Mouse (Mus musculus) ovary, postnatal 10 days (tissue): ENCODE data around the gene Krt71.
"Not testable (repeated sequence)": the region's sequence is repeated elsewhere in the genome, so short reads cannot be mapped to it uniquely, and the experiment has no call there.

ENCODE experiments used
- DNase-seq: peaks from one replicate; pipeline ENCODE4 v3.0.0; 2022; ENCODE audit warnings: low spot score

The Krt71 gene

DNA sequence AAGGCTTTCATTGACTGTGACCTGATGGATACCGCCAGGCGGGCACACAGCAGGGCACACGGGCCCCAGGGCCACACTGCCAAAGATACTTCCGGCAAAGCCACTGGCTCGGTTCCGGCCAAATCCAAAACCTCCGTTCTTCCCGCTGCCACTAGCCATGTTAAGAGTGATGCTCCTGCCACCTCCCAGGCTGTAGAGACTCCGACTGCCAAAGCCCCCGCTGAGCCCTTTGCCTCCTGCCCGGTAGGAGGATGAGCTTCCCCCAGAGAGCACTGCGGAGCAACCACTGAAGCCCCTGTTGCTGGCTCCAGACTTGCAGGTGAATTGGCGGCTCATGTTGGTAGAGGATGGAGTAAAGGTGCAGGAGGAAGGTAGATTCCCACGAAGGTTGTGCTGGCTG lies at the start of gene Krt71:
TSS of gene Krt71 (minus strand) at position 399 of the 400 bp plus-strand sequence.
- DNase-seq, result no peak

DNA sequence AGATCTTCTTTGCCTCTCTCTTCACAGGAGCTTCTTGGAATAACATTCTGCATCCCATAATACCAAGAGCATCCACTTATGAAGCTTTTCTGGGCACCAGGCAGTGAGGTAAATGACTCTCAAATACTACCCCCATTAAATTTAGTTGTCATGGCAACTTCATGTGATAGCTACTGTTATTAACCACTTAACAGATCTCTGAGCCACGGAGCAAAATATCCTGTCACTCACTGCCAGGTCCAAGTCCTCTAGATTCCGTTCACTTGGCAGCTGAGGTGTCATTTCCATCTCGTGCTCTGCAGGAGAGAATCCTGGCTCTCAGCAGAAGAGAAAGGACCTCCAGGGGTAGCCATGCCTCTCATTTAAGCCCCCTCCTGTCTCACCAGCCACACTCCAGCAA lies 48.0 kb upstream of the Krt71 start:
- DNase-seq, result no peak

DNA sequence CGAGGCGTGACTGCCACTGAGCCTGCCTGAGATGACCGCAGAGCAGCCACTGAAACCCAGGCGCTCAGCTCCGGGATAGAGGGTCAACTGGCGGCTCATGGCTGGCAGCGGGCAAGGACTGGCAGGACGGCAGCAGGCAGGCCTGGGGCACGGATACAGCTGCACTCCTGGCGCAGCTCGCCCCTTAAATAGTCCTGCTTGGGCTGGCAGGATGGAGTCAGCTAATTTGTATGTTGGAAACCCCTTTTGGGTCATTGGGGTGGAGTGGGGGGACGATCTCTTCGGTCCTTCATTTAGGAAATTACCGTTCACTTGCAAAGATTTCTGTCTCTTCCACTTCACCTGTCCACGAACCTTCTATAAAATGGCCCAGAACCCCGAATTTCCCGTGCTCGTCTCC lies 43.5 kb upstream of the Krt71 start, which contains the start of gene Krt72:
TSS of gene Krt72 (minus strand) at position 101 of the 400 bp plus-strand sequence.
- no peak for DNase-seq

DNA sequence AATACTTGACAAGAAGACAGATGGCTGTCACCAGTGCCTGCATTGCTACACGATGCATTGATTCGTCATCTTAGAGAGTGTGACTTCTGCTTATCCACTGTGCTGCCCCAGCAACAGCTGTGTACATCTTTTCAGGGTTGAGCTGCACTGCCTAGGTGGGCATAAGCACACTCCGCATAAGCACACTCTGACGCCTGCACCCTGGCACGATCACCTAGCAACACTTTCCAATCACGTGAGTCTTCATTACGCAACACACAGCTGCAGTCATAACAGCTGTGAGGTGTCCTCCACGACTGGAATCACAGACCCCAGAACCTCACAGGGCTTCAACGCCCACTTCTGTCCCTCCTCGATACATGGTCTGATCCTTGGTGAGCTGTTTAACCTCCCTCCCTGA lies 30.5 kb upstream of the Krt71 start:
- no peak for DNase-seq

DNA sequence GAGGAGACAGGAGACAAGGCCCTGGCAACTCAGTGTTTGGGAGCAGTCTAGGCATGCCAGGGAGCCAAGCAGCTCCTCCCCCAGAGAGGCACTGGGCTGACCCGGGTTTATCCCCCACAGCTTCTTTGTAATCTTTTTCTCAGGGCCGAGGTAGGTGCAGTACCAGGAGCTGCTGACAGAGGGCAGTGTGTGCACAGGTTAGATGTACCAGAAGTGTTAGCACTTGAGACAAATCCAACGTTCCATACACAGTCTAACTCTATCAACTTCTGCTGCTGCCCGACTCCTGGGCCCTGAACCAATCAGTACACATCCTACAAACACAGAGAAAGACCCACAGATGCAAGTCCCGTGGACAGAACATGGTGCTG lies 29.8 kb upstream of the Krt71 start:
- peak; percentile 81 for DNase-seq

DNA sequence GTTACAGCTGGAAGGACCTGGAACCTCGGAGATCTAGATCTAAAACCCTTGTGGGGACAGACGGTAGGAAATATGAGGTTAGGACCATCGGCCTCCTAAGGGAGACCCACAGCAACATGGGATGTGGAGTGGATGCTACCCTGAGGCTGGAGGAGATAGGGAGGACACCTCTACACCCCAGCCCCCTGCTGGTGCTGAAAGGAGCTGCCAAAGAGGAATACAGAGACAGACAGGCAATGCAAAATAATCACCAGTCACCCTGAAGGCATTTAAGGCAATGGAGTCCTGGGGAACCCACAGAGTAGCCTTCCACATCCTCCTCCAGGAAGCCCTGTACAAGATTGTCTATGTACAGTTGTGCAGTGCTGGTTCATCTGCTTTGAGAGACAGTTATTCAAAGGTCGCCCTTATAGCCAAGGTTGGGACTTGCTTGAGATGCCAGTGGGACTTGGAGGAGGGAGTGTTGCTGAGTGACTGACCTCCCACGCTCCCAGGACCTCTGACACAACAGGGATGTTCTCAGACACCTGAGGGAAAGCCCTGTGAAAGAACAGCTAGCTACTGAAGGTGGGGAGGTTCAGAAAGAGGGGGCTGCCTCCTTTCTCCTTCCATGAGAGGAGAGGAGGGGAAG lies 29.3 kb upstream of the Krt71 start:
- peak; percentile 6 for DNase-seq

DNA sequence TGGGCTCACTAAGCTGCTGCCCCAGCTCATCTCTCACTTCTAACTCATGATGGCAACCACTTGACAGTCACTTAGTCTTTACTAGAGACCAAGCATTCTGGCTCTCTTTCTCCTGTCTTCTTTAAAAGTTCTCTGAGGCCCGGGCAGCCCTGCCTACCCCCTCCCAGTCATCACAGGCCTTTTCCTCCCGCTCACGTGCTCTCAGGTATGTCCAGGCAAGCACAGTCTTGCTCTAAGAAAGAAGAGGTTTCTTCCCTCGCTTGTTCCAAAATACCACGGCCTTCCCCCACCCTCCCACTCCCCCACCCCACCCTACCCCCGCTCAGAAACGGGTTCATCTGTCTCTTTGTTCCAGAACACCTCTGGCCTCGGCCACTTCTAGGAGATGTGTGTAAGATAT lies 27.3 kb upstream of the Krt71 start:
- DNase-seq, result no peak

DNA sequence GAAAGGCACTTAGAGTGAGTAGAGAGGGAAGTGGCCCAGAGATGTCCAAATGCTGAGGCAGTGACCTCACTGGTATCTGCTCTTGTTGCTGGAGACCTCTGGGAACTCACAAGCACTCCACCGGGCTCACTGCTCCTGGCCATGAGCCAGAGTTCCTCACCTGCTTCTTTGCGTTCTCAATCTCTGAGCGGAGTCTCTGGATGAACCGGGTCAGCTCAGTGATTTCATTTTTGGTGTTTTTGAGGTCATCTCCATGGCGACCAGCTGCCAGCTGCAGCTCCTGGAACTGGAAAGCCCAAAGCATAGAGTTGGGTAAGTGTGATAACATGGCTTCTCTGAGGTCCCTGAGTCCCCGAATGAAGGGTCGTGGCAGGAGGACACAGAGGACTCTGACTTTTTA lies 5.1 kb downstream of the Krt71 start:
- no peak for DNase-seq

DNA sequence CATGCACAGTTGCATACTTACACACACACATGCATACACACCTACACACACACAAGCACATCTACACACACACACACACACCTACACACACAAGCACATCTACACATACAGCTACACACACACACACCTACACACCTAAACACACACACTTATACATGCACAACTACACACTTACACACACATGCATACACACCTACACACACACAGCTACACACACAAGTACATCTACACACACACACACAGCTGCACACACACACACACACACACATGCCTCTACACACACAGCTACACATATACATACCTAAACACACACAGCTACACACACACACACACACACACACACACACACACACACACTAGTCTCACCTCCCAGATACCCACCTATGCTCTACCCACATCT lies 12.3 kb downstream of the Krt71 start:
- no peak for DNase-seq

DNA sequence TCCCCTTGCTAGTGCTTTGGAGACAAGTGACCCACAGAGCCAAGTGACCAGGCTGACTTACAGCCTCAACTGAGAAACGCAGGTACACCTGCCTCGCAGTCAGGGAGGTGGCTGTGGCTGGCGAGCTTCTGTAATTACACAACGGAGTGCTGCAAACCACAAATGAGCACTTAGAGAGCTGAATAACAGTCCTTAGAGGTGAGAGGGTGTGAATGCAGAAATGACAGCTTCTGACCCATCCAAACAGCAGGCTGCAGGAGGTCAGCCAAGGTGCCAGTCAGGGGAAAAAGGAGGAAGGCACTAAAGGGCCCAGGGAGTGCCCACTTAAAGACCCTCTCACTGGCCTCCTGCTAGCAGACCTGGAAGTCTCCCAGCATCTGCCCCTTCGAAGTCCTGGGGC lies 18.2 kb downstream of the Krt71 start:
- no peak for DNase-seq

DNA sequence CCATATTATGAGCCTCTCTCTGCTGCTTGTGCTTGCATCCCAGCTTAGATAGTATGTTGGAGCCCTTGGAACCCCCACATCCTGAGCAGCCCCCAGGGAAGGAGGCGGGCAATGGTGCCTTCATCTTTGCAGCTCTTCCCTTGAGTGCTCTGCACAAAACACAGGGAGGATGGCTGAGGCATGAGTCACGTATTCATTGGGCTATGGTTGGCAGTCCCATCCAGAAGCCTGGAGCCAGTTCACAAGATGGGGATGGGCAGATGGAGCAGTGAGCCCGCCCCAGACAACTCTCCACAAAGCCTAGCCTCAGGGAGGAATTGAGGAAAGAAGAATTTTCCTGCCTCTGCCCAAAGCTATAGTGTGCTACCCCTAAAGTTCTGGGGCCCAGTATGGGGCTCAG lies 27.1 kb downstream of the Krt71 start:
- no peak for DNase-seq

DNA sequence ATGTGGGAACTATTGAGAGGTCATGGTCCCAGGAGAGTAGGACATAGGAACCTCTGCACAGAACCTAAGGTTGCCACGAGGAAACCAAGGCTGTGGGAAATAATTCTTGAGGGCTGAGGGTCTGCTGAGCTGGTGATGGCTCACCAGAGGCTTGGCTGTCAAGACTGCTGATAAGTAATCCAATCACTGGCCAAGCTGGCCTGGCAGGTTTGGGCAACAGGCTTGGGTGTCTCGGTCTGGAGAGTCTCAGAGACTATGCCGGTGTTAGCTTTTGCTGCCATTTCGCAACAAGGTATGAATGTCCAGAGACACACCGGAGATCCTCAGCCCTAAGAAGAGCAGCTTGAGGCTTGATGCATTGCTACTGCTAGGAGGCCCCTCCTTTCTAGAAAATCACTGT lies 28.6 kb downstream of the Krt71 start:
- DNase-seq, result no peak

DNA sequence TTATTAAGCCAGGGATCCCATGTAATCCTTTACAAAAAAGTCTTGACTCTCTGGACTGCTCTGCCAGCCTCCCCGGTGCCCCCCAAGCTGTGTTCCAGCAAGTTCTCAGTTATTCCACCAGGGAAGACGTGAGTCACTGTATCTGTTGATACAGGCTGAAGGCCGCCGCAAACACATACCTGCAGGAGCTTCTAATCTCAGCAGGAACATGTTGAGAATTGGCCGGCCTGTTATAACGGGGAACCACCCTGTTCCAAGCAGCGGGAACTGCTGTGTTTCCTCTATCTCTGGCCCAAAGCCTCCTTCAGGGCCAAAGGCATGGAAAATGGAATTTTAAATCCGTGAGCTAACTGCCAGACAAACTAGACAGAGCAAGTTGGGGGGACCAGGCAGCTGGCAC lies 29.2 kb downstream of the Krt71 start:
- no peak for DNase-seq

DNA sequence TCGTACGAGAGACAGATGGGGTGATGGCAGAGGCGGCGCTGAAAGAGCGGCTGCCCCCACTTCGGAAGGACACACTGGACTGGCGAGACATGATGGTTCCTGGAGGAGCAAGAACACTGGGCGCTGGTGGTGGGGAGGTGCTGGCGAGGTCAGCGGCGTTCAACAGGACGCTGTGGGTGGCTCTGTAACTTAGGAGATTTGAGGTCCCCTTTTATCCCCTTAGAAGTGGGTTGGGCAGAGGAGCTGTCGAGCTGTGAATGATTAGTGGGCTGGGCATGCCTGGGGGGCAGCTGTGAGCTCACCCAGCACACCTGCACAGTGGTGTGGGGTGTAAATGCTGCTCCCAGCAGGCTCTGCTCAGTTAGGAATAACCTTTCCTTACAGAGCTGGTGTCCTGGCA lies 30.2 kb downstream of the Krt71 start, which contains the start of gene Krt5:
TSS of gene Krt5 (minus strand) at position 179 of the 400 bp plus-strand sequence.
- no peak for DNase-seq

DNA sequence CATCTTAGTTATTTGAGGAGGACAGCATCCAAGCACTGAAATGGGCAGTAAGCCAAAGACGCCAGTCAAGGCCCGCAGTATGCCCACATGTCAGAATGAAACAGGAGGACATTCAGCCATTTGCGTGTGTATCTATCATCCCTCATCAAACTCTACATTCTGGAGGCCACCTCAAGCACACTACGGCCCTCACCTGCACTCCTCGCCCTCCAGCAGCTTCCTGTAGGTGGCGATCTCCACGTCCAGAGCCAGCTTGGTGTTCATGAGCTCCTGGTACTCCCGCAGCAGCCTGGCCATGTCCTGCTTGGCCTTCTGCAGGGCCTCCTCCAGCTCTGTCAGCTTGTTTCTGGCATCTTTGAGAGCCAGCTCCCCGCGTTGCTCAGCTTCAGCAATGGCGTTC lies 34.2 kb downstream of the Krt71 start:
- DNase-seq, result no peak

DNA sequence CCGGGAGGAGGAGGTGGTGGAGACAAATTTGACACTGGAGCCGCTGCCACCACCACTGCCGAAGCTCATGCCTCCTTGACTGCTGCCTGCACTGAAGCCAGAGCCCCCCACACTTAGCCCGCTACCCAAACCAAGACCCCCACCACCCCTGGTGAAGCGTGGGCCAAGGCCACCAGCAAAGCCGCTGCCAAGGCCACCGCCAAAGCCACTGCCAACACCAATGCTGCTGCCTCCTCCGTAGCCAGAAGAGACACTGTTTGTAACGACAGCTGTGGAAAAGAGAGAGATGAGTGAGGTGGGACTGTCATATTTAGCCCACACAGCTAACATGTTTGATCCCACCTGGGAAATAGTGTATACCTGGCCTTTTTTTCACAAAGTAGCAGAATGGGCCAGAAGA lies 35.5 kb downstream of the Krt71 start:
- DNase-seq, result no peak

DNA sequence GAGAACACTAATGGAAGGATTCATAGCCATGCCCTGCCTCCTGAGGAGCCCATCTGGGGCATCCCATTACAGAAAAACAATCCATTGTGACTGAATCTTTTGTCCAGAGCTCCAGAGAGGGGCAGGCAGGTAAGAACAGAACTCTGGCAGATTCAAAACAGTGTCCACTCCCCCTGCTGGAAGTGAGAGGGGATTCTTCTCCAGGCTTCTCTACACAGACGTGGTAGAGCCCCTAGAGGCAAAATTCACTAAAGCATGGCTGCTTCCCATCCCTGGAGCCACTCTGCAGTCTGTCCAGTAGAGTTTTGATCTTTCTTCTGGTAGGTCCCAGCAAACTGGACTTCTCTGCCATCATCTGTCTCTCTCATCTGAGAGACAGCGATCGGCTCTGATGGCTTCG lies 38.8 kb downstream of the Krt71 start:
- DNase-seq, result no peak

DNA sequence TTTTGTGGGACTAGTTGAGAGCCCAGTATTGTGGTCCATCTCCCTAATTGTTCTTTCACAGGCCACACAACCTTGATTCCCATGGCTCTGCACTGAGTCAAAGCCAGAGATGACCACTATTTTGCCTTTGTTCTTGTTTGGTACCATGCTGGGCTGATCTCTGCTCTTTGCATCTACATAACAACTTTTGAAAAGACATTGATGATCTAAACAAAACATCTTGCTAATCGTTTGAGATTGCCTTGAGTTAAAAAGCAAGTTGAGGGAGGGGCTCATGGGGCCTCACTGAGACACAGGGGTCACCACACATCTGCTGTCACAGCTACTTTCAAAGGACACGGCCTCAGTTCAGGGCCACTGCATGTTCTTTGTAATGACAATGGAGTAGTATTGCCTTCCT lies 40.5 kb downstream of the Krt71 start:
- no peak for DNase-seq

DNA sequence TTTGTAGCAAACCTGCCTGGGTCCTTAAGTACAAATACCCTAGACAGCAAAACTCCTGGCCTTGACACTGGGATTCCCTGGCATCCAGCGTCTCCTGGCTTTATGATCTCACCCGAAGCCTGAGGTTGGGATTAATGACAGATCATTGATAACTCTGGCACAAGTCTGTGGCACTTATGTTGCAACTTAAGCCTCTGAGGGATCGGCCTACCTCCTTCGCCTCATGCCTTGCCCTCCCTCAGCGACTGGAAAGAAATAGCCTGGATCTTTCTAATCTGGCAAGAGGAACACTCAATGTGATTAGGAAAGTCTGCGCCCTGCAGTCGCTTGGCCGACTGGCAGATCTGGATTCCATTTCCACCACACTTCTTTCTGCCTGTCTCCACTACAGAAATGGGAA lies 43.0 kb downstream of the Krt71 start:
- no peak for DNase-seq

DNA sequence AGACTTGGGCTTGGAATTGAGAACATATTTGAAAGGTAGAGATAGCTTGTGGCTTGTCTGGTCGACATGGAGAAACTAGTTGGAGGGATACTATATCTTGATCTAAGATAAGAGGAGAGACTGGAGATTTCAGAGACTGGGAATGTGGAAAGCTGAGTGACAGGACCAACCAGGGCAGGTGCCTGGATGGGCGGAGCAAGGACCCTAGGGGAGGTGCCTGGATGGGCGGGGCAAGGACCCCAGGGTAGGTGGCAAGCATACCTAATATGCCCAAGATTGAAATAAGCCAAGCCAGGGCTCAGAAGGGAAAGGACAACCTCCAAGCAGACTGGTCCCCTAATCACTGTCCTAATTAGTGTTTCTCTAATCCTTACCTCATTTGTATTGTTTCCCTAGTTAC lies 43.7 kb downstream of the Krt71 start:
- DNase-seq, result no peak

DNA sequence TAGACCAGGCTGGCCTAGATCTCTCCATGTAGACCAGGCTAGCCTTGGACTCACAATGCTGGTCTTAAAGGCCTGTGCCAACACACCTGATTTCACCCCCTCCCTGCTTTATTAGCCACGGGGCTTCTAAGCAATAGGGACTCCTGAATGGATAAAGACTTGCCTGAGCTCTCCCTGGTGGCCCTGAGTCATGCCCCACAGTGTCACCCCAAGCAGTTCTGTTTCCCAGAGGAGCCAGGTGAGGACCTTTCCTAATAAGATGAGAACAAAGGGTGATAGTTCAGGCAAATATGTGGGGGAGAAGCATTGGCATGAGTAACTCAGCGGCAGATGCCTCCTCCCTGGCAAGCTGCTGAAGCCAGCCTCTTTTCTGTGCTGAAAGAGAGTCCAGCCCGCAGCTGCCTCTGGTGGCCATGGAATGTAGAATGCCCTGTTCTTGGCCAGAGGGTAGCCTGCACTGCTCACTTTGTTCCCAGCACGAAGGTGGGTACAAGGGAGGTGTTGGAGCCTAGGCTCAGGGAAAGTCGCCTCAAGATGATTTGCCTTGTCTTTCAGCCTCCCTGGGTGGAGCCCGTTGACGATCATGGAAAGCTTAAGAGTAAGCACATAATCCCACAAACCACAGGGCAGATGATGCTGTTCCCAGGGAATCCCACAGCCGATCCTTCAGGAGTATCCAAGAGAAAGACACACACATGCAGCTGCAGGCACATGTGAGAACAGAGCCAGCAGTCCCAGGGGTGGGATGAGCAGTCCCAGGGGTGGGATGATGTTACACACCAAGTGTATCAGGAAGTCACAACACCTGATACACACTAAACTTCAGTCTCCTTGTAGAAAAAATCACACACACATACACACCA lies 45.4 kb downstream of the Krt71 start:
- DNase-seq, result no peak

DNA sequence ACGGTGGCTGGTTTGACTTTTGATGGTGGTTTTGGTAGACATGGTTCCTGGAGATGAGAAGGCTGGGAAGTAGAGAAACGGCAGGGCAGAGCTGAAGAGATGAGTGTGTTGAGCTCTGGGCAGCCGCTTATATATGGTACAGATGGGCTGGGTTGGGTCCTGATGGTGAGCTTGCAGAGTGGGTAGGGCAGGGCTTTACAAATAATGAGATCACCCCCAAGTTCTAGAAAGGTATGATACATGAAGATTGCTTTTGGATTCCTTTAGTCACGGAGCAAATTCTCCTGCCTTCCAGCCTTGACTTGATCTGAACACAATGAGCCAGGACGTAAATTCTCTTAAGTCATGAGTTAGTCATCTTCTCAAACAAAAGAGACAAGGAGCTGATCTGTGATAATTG lies 48.7 kb downstream of the Krt71 start, which contains the start of gene Krt6a:
TSS of gene Krt6a (minus strand) at position 101 of the 400 bp plus-strand sequence.
- DNase-seq, result no peak

DNA sequence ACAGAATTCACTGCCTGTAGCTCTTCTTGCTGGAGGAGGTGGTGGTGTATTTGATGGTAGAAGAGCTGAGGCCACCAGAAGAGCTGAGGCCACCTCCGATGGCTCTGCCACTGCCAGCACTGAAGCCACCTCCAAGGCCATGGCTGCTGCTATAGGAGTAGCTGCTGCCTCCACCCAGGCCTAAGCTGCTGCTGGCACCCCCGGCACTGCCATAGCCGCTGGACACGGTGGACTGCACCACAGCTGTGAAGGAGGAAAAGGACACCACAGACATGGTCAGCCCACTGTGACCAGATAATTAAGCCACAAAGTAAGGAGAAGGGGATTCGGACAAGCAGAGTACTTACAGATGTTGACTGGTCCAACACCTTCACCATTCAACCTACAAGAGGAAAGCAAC lies 52.4 kb downstream of the Krt71 start:
- not testable (repeated sequence) for DNase-seq

DNA sequence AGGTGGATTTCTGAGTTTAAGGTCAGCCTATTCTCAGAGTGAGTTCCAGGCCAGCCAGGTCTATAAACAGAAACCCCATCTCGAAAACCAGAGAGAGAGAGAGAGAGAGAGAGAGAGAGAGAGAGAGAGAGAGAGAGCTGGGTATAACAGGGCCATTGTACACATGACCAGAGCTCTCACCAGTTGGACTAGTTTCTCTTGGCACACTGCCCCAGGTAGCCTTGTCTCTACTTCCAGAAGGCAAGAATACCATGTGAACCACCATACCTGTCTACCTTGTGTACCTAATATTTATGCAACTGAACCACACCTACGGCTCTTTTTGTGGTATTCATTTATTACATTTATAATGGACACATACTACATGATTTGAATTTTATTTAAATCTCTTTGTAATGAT lies 54.7 kb downstream of the Krt71 start:
- DNase-seq, result no peak
